Mouse (Mus musculus): ENCODE data around the gene Clpb.

Gene Clpb

DNA sequence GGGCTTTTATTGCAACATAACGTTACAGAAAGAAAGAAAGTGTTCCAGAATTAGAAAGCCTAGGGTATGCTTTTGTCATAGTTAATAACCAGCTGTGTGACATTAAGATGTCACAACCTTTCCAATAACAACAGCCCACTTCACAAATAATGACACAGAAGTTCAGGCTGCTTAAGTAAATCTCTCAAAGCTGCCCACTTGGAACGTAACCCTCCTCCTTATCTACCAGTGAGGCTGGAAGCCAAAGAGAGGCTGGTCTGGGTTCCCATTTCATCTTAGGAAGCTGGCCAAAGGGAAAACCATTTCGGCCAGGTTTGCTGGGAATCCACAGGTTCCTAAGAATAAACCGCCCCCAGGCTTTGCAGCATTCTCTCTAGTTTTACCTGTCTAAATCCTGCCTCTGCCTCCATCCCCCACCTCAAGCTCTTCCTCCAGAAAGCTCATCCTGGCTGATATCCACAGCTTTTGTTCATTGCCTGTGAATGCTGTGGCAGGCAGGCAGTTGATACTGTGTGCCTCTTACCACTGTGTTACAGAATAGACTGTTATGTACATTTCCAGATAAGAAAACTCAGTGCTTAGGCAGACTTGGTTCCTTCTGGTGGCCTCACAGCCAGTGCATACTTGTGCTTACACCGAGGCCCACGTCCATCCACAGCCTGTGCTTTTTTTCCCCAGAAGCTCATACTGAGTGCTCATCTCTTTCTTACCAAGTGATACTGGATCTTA is 12.8 kb downstream of the Clpb start:
- DNase-seq (ENCODE audit: low spot score): no peak

GRCm38 (mm10) chr7:101676762-101677308 is 13.4 kb downstream of the Clpb start:
- DNase-seq (ENCODE audit: low spot score): no peak

GRCm38 (mm10) chr7:101679591-101679990 is 16.2 kb downstream of the Clpb start:
- DNase-seq (ENCODE audit: low spot score): peak; percentile 87

GRCm38 (mm10) chr7:101680961-101681360 is 17.5 kb downstream of the Clpb start:
- DNase-seq (ENCODE audit: low spot score): no peak

DNA sequence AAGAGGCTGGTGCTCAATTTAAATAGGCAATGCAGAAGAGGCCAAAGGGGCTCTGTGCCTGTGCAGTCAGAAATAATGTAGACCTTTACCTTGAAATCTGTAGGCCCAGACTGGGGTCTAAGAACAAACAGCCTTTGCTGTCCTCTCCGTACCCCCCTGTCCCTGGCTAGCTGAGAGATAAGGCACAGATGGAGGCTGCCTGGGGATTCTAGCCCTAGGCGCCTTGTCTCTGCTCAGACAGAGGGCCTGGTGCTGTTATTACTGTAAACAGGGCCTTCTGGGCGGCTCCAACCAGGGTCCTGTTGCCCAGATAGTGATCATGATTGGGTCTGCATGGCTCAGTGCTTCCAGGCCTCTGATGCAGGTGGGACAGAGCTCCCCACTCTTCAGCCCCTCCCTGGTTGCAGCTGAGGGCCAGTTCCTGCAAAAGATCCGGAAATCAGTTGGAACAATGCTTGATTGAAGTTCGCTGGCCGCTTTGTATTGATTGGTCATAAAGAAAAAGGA is 18.2 kb downstream of the Clpb start:
- DNase-seq (ENCODE audit: low spot score): no peak

GRCm38 (mm10) chr7:101682886-101683285 is 19.5 kb downstream of the Clpb start:
- DNase-seq (ENCODE audit: low spot score): no peak

DNA sequence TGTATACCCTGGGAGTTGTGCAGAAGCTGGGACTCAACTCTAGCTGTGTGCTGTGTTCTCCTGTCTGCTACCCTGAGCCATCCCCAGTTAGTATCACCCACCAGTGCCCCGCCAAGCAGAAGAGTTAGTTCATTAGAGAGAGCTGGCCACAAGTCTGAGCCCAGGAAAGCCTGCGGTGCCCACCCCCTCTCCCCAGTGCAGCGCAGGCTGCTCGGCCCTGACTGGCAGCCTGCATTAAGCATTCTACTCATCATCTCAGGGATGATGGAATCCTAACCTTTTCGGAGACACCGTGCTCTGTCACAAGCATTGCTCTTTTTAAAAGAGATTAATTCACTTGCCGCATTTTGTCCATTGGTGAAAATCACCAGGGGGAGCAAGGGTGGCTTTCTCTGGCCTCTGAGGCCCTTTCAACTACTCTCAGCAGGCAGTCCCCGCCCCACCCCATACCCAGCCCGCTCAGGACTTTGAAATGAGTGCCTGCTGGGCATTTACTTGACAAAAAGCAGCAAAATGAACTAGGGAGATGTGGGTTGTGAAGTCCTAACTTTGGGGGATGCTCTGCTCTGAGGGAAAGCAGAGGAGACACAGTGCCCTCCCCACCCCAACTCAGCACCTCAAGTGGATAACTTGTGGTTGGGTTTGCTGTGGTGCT is 20.7 kb downstream of the Clpb start:
- no peak for DNase-seq (ENCODE audit: low spot score)

DNA sequence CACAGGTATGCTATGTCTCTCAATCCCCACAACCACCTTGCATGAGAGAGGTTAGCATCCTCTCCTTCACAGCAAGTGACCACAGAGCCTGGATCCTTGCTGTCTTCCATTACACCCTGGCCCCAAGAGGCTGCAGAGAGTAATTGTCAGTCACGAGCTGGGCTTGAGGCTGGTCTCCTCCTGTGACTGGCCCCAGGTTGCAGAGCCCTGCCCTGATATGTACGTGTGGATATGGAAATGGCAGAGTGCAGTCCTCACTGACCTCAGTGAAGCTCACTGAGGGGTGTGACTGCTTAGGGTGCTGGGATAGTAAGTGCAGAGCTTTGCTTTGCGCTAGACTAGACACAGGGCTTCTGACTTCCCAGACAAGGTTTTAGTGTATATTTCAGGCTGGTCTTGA is 21.2 kb downstream of the Clpb start:
- DNase-seq (ENCODE audit: low spot score): no peak

- no peak for DNase-seq (ENCODE audit: low spot score)
Measured at GRCm38 (mm10) chr7:101687144-101687543, 23.7 kb downstream of the Clpb start.

DNA sequence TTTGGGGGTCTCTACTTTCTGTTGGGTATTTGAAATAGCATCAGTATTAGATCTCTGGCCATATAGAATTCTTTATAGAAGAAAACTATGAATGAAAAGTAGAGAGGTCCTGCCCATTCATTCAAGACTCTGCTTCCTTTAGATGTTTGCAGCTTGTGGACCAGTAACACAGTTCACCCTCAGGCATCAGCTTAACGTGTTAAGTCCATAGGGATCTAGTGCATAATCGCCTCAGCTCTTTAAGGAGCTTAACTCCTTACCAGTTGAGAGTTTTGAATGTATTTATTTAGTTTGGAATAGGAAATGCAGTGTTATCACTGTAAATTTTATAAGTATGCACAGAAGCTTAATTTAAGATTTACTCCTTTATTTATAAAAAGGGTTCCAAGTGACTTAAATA is 27.0 kb downstream of the Clpb start:
- DNase-seq (ENCODE audit: low spot score): no peak

DNA sequence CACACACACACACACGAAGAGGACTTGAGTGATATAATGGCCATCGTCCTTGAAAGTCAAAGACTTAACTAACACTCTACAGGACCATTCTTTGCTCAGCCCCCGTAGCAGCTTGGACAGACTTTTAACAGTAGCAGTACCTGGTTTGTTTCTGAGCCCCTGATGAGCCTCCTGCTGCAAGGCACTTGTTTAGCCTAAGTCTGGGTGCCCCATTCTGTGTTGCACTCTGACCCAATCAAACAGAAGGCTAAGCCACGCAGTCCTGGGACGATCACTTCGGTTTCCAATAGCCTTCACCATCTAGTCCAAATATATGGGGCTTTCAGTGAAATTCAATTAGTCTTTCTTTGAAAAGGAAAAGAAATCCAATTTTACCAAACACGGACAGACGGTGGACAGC is 28.4 kb downstream of the Clpb start:
- DNase-seq (ENCODE audit: low spot score): no peak

DNA sequence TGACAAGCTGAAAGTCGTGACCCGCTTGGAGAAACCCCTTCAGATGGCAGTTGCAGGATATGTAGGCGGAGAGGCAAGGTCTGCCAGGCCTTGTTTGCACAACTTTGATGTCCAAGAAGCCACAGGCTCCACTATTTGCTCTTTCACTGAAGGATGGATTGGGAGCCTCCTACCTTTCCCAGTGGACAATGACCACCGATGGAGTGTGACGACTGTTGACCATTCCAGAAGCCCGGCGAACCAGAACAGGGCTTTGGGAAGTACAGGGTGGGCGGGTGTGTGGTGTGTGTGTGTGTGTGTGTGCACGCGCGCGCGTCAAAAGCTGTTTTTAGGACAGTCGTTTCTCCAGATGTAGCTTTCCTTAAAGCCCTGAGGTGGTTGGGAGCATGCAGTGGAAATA is 29.0 kb downstream of the Clpb start:
- no peak for DNase-seq (ENCODE audit: low spot score)

DNA sequence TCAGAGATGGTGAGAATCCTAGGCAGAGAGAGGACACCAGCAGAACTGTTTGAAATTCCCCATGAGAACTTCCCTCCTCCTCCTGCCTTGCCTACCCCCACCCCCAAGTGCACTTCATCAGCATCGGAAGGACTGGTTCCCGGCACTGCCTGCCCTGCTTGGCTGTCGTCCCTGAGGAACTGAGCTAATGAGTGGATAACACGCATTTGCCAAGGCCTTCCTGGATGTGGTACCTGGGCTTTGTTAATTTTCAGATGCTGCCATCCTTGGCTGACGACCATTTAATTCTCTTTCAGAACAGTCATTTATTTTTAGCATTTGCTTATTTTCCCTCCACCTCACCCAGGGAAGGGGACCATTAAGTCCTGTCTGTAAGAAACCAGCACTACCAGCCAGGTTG is 32.0 kb downstream of the Clpb start:
- DNase-seq (ENCODE audit: low spot score): no peak

- no peak for DNase-seq (ENCODE audit: low spot score)
Measured at GRCm38 (mm10) chr7:101696931-101697723, 33.7 kb downstream of the Clpb start.

GRCm38 (mm10) chr7:101700296-101700695 is 36.9 kb downstream of the Clpb start:
- no peak for DNase-seq (ENCODE audit: low spot score)

GRCm38 (mm10) chr7:101702706-101703105 is 39.3 kb downstream of the Clpb start:
- no peak for DNase-seq (ENCODE audit: low spot score)

DNA sequence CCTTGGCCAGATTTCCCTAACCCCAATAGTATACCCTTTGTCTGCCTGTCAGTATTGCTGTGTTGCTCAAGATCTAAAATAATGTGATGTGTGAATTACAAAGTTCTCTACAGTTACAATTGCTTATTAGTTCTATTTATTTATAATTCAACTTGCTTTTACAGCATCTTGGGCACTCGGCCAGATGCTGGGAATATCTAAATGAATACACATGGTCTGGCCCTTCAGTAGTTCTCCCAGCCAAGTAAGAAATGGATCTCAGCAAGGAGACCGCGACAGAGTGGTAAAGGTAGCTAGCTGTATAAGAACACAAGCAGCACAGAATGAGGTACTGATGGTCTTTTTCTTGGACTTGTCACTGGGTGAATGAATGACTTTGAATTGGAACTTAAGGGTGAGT is 46.2 kb downstream of the Clpb start:
- no peak for DNase-seq (ENCODE audit: low spot score)

GRCm38 (mm10) chr7:101710236-101710635 is 46.8 kb downstream of the Clpb start:
- no peak for DNase-seq (ENCODE audit: low spot score)

GRCm38 (mm10) chr7:101713828-101714400 is 50.5 kb downstream of the Clpb start:
- no peak for DNase-seq (ENCODE audit: low spot score)

DNA sequence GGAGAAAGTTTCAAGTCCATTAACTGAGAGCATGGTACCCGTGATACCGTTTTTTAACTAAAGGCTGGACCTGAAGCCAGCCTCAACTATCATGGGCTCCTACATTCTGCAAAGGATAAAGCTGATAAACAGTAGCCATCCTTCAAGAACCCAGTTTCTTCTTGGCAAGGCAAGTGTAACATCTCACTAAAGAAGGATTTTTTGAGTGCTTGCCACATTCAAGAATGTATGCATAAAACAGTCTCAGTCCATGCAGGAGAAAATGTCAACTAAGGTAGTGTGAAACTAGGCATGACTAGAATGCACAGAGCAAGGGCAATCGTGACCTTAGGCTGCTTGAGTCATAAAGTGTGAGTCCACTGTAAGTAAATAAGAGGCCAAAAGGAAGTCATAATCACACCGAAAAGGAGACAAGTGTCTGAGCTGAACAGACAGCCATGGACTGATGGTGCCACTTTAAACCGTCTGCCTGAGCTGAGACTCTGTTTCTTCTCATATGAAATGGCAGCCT is 51.7 kb downstream of the Clpb start:
- DNase-seq (ENCODE audit: low spot score): no peak

DNA sequence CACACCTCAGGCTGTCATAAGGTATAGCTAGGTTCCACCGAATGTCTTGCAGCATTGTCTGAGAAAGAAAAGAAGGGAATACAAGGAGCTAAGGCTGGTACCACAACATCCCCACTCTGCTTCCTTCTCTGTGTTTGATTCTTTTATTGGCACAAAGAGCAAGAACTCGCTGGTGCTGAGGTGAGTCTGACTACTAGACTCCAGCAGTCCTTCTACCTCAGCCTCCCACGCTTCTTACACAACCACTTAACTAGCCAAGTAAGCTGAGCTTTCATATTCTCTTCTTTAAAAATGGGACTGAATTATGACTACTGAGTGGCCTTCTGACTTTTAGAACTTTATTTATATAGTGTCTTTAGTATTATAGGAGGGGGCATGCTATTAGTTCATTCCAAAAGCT is 56.9 kb downstream of the Clpb start:
- DNase-seq (ENCODE audit: low spot score): no peak

- no peak for DNase-seq (ENCODE audit: low spot score)
Measured at GRCm38 (mm10) chr7:101725081-101725480, 61.6 kb downstream of the Clpb start.
